Mouse (Mus musculus): ENCODE data around the gene H2-Ab1. TPM values are rescaled to one million over a fixed set of nuclear protein-coding genes. Genes with fewer than 3 reads are reported as not detected.
"Not testable (repeated sequence)": the region's sequence is repeated elsewhere in the genome, so short reads cannot be mapped to it uniquely, and the experiment has no call there.

The H2-Ab1 gene
- polyA plus RNA-seq, 1 experiment from 2014 or later = 2.6 TPM

- Histone ChIP-seq H3K27me3 (no peaks in the 10 kb centered on the region), H3K4me3 (no peak overlapping the region), H3K4me1 (no peaks in the 10 kb centered on the region), H3K9ac (replicated peaks) (no peak overlapping the region), H3K36me3 (no peaks in the 10 kb centered on the region), H3K4me2 (replicated peaks) (no peak overlapping the region), H3K27ac (replicated peaks) (no peak overlapping the region), H3K9me3 (no peaks in the 10 kb centered on the region)
- ATAC-seq (ENCODE audit: low FRiP score, low read depth) = no peak
- 90% methylated on average over 4 of the region's 4 CpGs for WGBS
Measured at GRCm38 (mm10) chr17:34301670-34302190, 44.2 kb downstream of the H2-Ab1 start.

- Histone ChIP-seq H3K36me3 (no peaks in the 10 kb centered on the region), H3K27ac (replicated peaks) (no peak overlapping the region), H3K9ac (replicated peaks) (no peak overlapping the region), H3K27me3 (peaks cover 10% of the 10 kb centered on the region), H3K4me3 (no peak overlapping the region), H3K4me2 (replicated peaks) (no peak overlapping the region), H3K4me1 (no peaks in the 10 kb centered on the region), H3K9me3 (no peaks in the 10 kb centered on the region)
- 78% methylated on average over 2 of the region's 2 CpGs for WGBS
- no peak for ATAC-seq (ENCODE audit: low FRiP score, low read depth)
Measured at GRCm38 (mm10) chr17:34303789-34304188, 46.3 kb downstream of the H2-Ab1 start.

GRCm38 (mm10) chr17:34304751-34305150 lies 47.3 kb downstream of the H2-Ab1 start:
- H3K4me2 ChIP-seq (replicated peaks) = no peak overlapping the region
- peaks cover 2% of the 10 kb centered on the region; the same call in 1 of the 2 replicates for H3K4me1 ChIP-seq
- H3K9me3 ChIP-seq = no peaks in the 10 kb centered on the region
- no peak overlapping the region for H3K27ac ChIP-seq (replicated peaks)
- ATAC-seq (ENCODE audit: low FRiP score, low read depth) = no peak
- H3K36me3 ChIP-seq = no peaks in the 10 kb centered on the region
- H3K27me3 ChIP-seq = peaks cover 10% of the 10 kb centered on the region
- 35% methylated on average over 4 of the region's 4 CpGs for WGBS
- H3K4me3 ChIP-seq = no peak overlapping the region
- no peak overlapping the region for H3K9ac ChIP-seq (replicated peaks)

GRCm38 (mm10) chr17:34305380-34306030 lies 48.0 kb downstream of the H2-Ab1 start, which contains the start of gene H2-Eb1:
H2-Eb1 (plus strand) TSS chr17:34305867.
- Histone ChIP-seq H3K27ac (replicated peaks) (no peak within 1 kb of the TSS), H3K4me1 (peaks cover 6% of the 10 kb centered on the region; the same call in 1 of the 2 replicates), H3K4me2 (replicated peaks) (no peak within 1 kb of the TSS), H3K4me3 (no peak within 1 kb of the TSS), H3K36me3 (no peaks in the 10 kb centered on the region), H3K9ac (replicated peaks) (no peak within 1 kb of the TSS), H3K27me3 (peaks cover 10% of the 10 kb centered on the region), H3K9me3 (no peaks in the 10 kb centered on the region)
- ATAC-seq (ENCODE audit: low FRiP score, low read depth) = peak; percentile 38; the same call in 1 of the 2 replicates

- Histone ChIP-seq H3K36me3 (no peaks in the 10 kb centered on the region), H3K9me3 (no peaks in the 10 kb centered on the region), H3K4me1 (peaks cover 6% of the 10 kb centered on the region; the same call in 1 of the 2 replicates), H3K4me2 (replicated peaks) (no peak overlapping the region), H3K4me3 (no peak overlapping the region), H3K27me3 (peaks cover 10% of the 10 kb centered on the region), H3K27ac (replicated peaks) (no peak overlapping the region), H3K9ac (replicated peaks) (no peak overlapping the region)
- 77% methylated on average over 2 of the region's 2 CpGs for WGBS
- ATAC-seq (ENCODE audit: low FRiP score, low read depth) = no peak
Measured at GRCm38 (mm10) chr17:34306407-34306806, 48.9 kb downstream of the H2-Ab1 start.

GRCm38 (mm10) chr17:34307216-34307615 lies 49.7 kb downstream of the H2-Ab1 start:
- H3K27ac ChIP-seq (replicated peaks) = no peak overlapping the region
- no peak overlapping the region for H3K9ac ChIP-seq (replicated peaks)
- ATAC-seq (ENCODE audit: low FRiP score, low read depth) = no peak
- no peaks in the 10 kb centered on the region for H3K36me3 ChIP-seq
- peaks cover 12% of the 10 kb centered on the region for H3K27me3 ChIP-seq
- peaks cover 6% of the 10 kb centered on the region; the same call in 1 of the 2 replicates for H3K4me1 ChIP-seq
- no peak overlapping the region for H3K4me3 ChIP-seq
- no peak overlapping the region for H3K4me2 ChIP-seq (replicated peaks)
- no peaks in the 10 kb centered on the region for H3K9me3 ChIP-seq

GRCm38 (mm10) chr17:34308161-34308560 lies 50.7 kb downstream of the H2-Ab1 start:
- peaks cover 13% of the 10 kb centered on the region for H3K27me3 ChIP-seq
- 96% methylated on average over 4 of the region's 4 CpGs for WGBS
- no peaks in the 10 kb centered on the region for H3K36me3 ChIP-seq
- H3K9me3 ChIP-seq = no peaks in the 10 kb centered on the region
- no peak for ATAC-seq (ENCODE audit: low FRiP score, low read depth)
- no peak overlapping the region for H3K27ac ChIP-seq (replicated peaks)
- no peak overlapping the region for H3K4me2 ChIP-seq (replicated peaks)
- H3K4me1 ChIP-seq = peaks cover 6% of the 10 kb centered on the region; the same call in 1 of the 2 replicates
- no peak overlapping the region for H3K9ac ChIP-seq (replicated peaks)
- H3K4me3 ChIP-seq = no peak overlapping the region

- WGBS = 27% methylated on average over 10 of the region's 10 CpGs
- Histone ChIP-seq H3K27ac (replicated peaks) (no peak overlapping the region), H3K4me1 (peaks cover 6% of the 10 kb centered on the region; the same call in 1 of the 2 replicates), H3K9ac (replicated peaks) (peak overlapping the region; percentile 63), H3K36me3 (no peaks in the 10 kb centered on the region), H3K4me2 (replicated peaks) (peak overlapping the region; percentile 66), H3K4me3 (peak overlapping the region; percentile 61), H3K9me3 (no peaks in the 10 kb centered on the region), H3K27me3 (peaks cover 13% of the 10 kb centered on the region)
- 0 out of 2 replicates have a peak, but pooled peaks have one; percentile 23 for ATAC-seq (ENCODE audit: low FRiP score, low read depth)
Measured at GRCm38 (mm10) chr17:34309225-34309624, 51.7 kb downstream of the H2-Ab1 start.

GRCm38 (mm10) chr17:34309683-34310385 lies 52.3 kb downstream of the H2-Ab1 start:
- WGBS = 22% methylated on average over 38 of the region's 38 CpGs
- Histone ChIP-seq H3K9ac (replicated peaks) (peak overlapping the region; percentile 63), H3K27me3 (peaks cover 13% of the 10 kb centered on the region), H3K4me1 (peaks cover 6% of the 10 kb centered on the region; the same call in 1 of the 2 replicates), H3K27ac (replicated peaks) (peak overlapping the region; percentile 35; the same call in 1 of the 2 replicates), H3K4me2 (replicated peaks) (peak overlapping the region; percentile 66), H3K36me3 (no peaks in the 10 kb centered on the region), H3K4me3 (peak overlapping the region; percentile 61), H3K9me3 (no peaks in the 10 kb centered on the region)
- peak; percentile 86 for ATAC-seq (ENCODE audit: low FRiP score, low read depth)

GRCm38 (mm10) chr17:34310526-34310925 lies 53.0 kb downstream of the H2-Ab1 start:
- H3K9ac ChIP-seq (replicated peaks); H3K27ac ChIP-seq (replicated peaks); H3K9me3 ChIP-seq; H3K4me1 ChIP-seq; H3K4me2 ChIP-seq (replicated peaks); H3K4me3 ChIP-seq; H3K36me3 ChIP-seq; ATAC-seq (ENCODE audit: low FRiP score, low read depth): not testable (repeated sequence)
- H3K27me3 ChIP-seq = peaks cover 13% of the 10 kb centered on the region
- WGBS = 94% methylated on average over 3 of the region's 3 CpGs

GRCm38 (mm10) chr17:34312185-34312584 lies 54.7 kb downstream of the H2-Ab1 start:
- H3K9me3 ChIP-seq = no peaks in the 10 kb centered on the region
- no peak overlapping the region for H3K4me3 ChIP-seq
- H3K4me2 ChIP-seq (replicated peaks) = no peak overlapping the region
- peaks cover 6% of the 10 kb centered on the region; the same call in 1 of the 2 replicates for H3K4me1 ChIP-seq
- WGBS = 78% methylated on average over 1 of the region's 1 CpGs
- ATAC-seq (ENCODE audit: low FRiP score, low read depth) = no peak
- H3K9ac ChIP-seq (replicated peaks) = no peak overlapping the region
- peaks cover 13% of the 10 kb centered on the region for H3K27me3 ChIP-seq
- no peak overlapping the region for H3K27ac ChIP-seq (replicated peaks)
- no peaks in the 10 kb centered on the region for H3K36me3 ChIP-seq

GRCm38 (mm10) chr17:34313393-34313792 lies 55.9 kb downstream of the H2-Ab1 start:
- Histone ChIP-seq H3K36me3 (no peaks in the 10 kb centered on the region), H3K4me2 (replicated peaks) (no peak overlapping the region), H3K9me3 (no peaks in the 10 kb centered on the region), H3K4me1 (peaks cover 6% of the 10 kb centered on the region; the same call in 1 of the 2 replicates), H3K9ac (replicated peaks) (no peak overlapping the region), H3K27me3 (peaks cover 3% of the 10 kb centered on the region; the same call in 1 of the 2 replicates), H3K4me3 (no peak overlapping the region), H3K27ac (replicated peaks) (no peak overlapping the region)
- ATAC-seq (ENCODE audit: low FRiP score, low read depth) = no peak
- 34% methylated on average over 3 of the region's 3 CpGs for WGBS
